Mouse (Mus musculus) adrenal gland, adult 2 months (tissue): ENCODE data around the gene Gm7951. TPM values are rescaled to one million over a fixed set of nuclear protein-coding genes. Genes with fewer than 3 reads are reported as not detected.
"Not testable (repeated sequence)": the region's sequence is repeated elsewhere in the genome, so short reads cannot be mapped to it uniquely, and the experiment has no call there.

Experiments
- DNase-seq: peaks from one replicate; pipeline ENCODE4 v3.0.0; 2021
- long read RNA-seq: library from polyadenylated mRNA; stranded (forward); transcript quantifications from one replicate; pipeline ENCODE4 v2.0.0, GENCODE M21; 2021
- polyA plus RNA-seq: library from polyadenylated mRNA; depleted of rRNA; stranded (reverse); fragments of >200 nt; gene quantifications from 2 replicates; pipeline ENCODE4 v1.2.3, GENCODE M21; 2012; rRNA removed
- total RNA-seq, 2 experiments: library from RNA; stranded (reverse); gene quantifications; 2 replicates each; pipeline ENCODE4 v1.2.3; 2021

The Gm7951 gene
- total RNA-seq (not detected), polyA plus RNA-seq (not detected in 2 replicates)
- long read RNA-seq, result 0 reads

DNA sequence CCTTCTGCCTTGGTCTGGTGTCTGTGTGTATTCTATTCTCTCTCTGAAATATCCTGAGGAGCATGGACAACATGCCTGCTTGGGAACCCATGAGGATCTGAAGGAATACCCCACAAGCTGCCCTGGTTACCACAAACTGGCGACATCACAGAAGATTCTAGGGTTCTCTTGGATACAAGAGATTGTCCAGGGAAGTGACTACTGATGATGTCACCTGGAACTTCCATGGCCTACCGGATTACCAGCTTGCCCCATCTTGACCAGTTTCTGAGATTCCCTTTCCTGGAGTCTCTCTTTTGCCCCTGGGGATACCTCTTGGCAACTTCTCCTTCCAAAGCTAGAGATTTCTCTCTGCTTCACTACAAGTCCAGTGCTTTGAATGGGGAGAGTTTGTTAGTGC, at the start of gene Gm7951:
Gm7951 (minus strand) TSS at position 101 of the 400 bp plus-strand sequence.
- DNase-seq, result not testable (repeated sequence)

DNA sequence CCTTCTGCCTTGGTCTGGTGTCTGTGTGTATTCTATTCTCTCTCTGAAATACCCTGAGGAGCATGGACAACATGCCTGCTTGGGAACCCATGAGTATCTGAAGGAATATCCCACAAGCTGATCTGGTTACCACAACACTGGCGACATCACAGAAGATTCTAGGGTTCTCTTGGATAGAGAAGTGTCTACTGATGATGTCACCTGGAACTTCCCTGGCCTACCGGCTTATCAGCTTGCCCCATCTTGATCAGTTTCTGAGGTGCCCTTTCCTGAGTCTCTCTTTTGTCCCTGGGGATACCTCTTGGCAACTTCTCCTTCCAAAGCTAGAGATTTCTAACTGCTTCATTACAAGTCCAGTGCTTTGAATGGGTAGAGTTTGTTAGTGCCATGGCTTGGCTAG, 45.4 kb upstream of the Gm7951 start, which contains the start of gene Gm17027:
Gm17027 (minus strand) TSS at position 101 of the 400 bp plus-strand sequence.
- DNase-seq, result not testable (repeated sequence)

- not testable (repeated sequence) for DNase-seq
Observed at GRCm38 (mm10) chr14:42134571-42134970, 17.4 kb upstream of the Gm7951 start.

GRCm38 (mm10) chr14:42133806-42134205, 16.6 kb upstream of the Gm7951 start:
- peak; percentile 0 for DNase-seq

Other genes with a start within 250 kb of the Gm7951 start
- not detected for gene Gm7980, start 210.1 kb downstream of the Gm7951 start, total RNA-seq
- not detected in 2 replicates for gene Gm7980, start 210.1 kb downstream of the Gm7951 start, polyA plus RNA-seq
- not detected for gene 1700049E17Rik1, start 192.4 kb downstream of the Gm7951 start, total RNA-seq
- not detected in 2 replicates for gene 1700049E17Rik1, start 192.4 kb downstream of the Gm7951 start, polyA plus RNA-seq
- not detected for gene 1700024B05Rik, start 173.4 kb downstream of the Gm7951 start, total RNA-seq
- gene 1700024B05Rik, start 173.4 kb downstream of the Gm7951 start, polyA plus RNA-seq, result not detected in 2 replicates
- not detected for gene Gm6401, start 149.4 kb downstream of the Gm7951 start, total RNA-seq
- gene Gm6401, start 149.4 kb downstream of the Gm7951 start, polyA plus RNA-seq, result not detected in 2 replicates
- not detected for gene Gm3543, start 134.0 kb downstream of the Gm7951 start, total RNA-seq
- gene Gm3543, start 134.0 kb downstream of the Gm7951 start, polyA plus RNA-seq, result not detected in 2 replicates
- gene Gm17027, start 45.3 kb upstream of the Gm7951 start, total RNA-seq, result not detected
- not detected in 2 replicates for gene Gm17027, start 45.3 kb upstream of the Gm7951 start, polyA plus RNA-seq
- not detected for gene Gm3573, start 73.4 kb upstream of the Gm7951 start, total RNA-seq
- gene Gm3573, start 73.4 kb upstream of the Gm7951 start, polyA plus RNA-seq, result not detected in 2 replicates
- gene Gm17026, start 142.7 kb upstream of the Gm7951 start, total RNA-seq, result not detected
- not detected in 2 replicates for gene Gm17026, start 142.7 kb upstream of the Gm7951 start, polyA plus RNA-seq
- gene Gm9611, start 180.0 kb upstream of the Gm7951 start, total RNA-seq, result not detected
- gene Gm9611, start 180.0 kb upstream of the Gm7951 start, polyA plus RNA-seq, result not detected in 2 replicates
- not detected for gene Gm7995, start 192.8 kb upstream of the Gm7951 start, total RNA-seq
- gene Gm7995, start 192.8 kb upstream of the Gm7951 start, polyA plus RNA-seq, result not detected in 2 replicates